Mouse (Mus musculus): Measurements from ENCODE around the gene Odf2l. TPM values are rescaled to one million over a fixed set of nuclear protein-coding genes. Genes with fewer than 3 reads are reported as not detected.
A peak's percentile ranks its signal among the peaks of the same experiment; 100 is the strongest.

The Odf2l gene
- total RNA-seq (2015; ENCODE audit: low replicate concordance) (25.6 and 33.1 TPM in 2 replicates), total RNA-seq (2017; ENCODE audit: low replicate concordance) (29.3 and 33.0 TPM in 2 replicates)

GRCm38 (mm10) chr3:145118254-145119001 lies at the start of gene Odf2l:
Odf2l (plus strand) TSS chr3:145118588.
- ATAC-seq (replicated peaks; ENCODE audit: low FRiP score, poor library complexity, severe bottlenecking), result peak; percentile 99

GRCm38 (mm10) chr3:145068964-145069363 lies 49.4 kb upstream of the Odf2l start:
- ATAC-seq (replicated peaks; ENCODE audit: low FRiP score, poor library complexity, severe bottlenecking), result no peak

DNA sequence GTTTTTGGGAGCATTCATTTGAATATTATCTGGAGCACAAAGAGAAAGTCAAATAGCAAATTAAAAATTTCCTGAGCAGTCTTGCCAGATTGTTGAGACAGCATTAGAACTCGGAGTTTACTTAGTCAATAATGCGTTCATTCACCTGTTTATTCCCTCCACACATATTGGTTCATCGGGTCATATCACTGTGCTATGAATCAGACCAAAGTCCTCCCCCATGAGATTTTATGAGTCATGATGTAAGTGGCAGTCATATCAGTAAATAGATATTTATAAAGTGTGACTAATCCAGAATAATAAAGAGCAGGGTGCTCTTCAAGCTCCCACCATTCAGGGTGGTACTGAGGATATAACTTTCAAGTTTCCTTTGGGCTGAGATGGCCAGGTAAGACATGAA lies 46.0 kb upstream of the Odf2l start:
- ATAC-seq (replicated peaks; ENCODE audit: low FRiP score, poor library complexity, severe bottlenecking), result no peak

DNA sequence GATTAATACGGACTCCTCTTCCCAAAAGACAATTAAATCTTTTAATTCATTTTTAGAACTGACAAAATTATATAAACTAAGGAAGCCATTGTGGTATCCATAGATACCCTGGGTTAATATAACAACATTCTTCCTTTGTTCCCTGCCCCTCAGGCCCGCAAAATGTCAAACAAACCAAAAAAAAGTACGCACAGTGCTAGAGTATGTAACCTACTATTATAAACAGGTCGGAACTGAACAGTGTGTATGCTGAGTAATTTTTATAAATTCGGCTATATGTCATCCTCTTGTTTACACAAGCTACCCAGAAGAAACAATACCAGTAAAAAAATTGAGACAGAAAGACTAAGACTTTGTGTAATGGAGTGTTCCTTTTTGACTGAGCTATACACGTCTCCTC lies 40.0 kb upstream of the Odf2l start:
- ATAC-seq (replicated peaks; ENCODE audit: low FRiP score, poor library complexity, severe bottlenecking), result no peak

- no peak for ATAC-seq (replicated peaks; ENCODE audit: low FRiP score, poor library complexity, severe bottlenecking)
These were observed 37.5 kb upstream of the Odf2l start for GRCm38 (mm10) chr3:145080904-145081303.

GRCm38 (mm10) chr3:145083081-145083480 lies 35.3 kb upstream of the Odf2l start:
- no peak for ATAC-seq (replicated peaks; ENCODE audit: low FRiP score, poor library complexity, severe bottlenecking)

DNA sequence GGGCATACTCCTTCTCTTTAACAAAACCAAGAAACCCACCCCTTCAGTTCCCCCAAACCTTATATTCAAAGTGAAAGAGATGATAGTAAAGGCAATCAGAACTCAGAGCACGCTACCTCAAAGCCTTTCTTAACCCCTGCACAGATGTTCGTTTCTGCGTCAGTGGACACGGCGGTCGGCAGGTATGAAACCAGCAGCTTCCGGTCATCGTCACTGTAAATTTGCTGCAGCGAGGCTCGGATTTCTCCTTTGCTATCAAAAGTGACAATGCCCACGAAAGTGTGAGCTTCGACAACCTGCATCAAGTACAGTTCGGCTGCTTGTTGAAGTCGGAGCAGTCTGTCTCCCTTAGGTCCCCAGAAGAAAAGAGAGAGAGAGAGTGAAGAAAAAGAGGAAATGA lies 32.2 kb upstream of the Odf2l start:
- ATAC-seq (replicated peaks; ENCODE audit: low FRiP score, poor library complexity, severe bottlenecking), result no peak

- ATAC-seq (replicated peaks; ENCODE audit: low FRiP score, poor library complexity, severe bottlenecking), result no peak
These were observed 30.4 kb upstream of the Odf2l start for GRCm38 (mm10) chr3:145087857-145088598.

- no peak for ATAC-seq (replicated peaks; ENCODE audit: low FRiP score, poor library complexity, severe bottlenecking)
These were observed 19.1 kb upstream of the Odf2l start, which contains the start of gene Clca2 for GRCm38 (mm10) chr3:145099291-145099690. Clca2 (minus strand) TSS chr3:145099443.

DNA sequence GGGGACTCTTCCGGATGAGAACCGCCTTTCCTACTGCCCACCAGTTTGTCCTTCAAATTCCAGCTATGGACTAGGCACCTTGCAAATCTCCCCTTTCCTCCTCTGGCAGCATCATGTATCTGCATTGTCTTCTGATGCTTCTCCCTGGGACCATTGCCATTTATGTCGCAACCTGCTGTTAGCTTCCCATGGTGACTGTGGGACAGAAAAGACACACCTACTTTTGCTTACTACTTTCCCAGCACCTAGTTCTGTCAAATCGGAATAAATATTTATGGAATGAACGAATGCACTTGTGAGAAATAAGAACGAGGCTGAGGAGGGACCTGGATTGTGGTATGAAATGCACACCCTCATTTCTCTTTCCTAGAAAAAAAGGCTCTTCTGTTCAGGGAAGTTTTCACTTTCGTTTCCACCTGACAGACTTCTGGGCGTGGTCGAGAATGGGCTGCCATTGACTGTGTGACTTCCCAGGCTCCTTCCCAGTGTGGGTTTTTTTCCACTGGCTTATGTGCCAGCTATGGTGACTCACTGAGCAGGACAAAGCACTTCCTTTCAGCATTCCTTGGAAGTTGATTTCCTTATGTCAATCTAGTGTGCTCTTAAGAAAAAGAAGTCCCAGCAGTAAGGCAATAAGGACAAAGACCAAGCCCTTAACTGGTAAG lies 16.4 kb upstream of the Odf2l start:
- no peak for ATAC-seq (replicated peaks; ENCODE audit: low FRiP score, poor library complexity, severe bottlenecking)

DNA sequence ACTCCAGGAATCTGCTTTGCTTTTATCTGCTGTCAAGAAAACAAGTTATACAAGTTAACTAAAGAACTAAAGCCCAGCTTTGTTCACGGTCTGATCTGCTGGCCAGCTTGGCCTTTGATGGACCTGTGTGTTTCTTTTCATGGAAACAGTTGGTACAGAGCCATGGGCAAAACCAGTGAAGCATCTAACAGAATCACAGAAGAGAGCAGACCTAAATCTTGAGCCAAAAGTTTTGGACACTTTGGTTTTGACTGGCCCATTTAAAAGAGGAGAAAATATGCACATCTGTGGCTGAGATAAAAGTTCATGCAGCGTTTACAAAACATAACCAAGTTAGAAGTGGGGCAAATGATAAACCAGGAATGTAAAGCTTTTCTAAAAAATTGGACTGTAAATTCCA lies 15.1 kb upstream of the Odf2l start:
- ATAC-seq (replicated peaks; ENCODE audit: low FRiP score, poor library complexity, severe bottlenecking), result no peak

GRCm38 (mm10) chr3:145103770-145104169 lies 14.6 kb upstream of the Odf2l start:
- no peak for ATAC-seq (replicated peaks; ENCODE audit: low FRiP score, poor library complexity, severe bottlenecking)

DNA sequence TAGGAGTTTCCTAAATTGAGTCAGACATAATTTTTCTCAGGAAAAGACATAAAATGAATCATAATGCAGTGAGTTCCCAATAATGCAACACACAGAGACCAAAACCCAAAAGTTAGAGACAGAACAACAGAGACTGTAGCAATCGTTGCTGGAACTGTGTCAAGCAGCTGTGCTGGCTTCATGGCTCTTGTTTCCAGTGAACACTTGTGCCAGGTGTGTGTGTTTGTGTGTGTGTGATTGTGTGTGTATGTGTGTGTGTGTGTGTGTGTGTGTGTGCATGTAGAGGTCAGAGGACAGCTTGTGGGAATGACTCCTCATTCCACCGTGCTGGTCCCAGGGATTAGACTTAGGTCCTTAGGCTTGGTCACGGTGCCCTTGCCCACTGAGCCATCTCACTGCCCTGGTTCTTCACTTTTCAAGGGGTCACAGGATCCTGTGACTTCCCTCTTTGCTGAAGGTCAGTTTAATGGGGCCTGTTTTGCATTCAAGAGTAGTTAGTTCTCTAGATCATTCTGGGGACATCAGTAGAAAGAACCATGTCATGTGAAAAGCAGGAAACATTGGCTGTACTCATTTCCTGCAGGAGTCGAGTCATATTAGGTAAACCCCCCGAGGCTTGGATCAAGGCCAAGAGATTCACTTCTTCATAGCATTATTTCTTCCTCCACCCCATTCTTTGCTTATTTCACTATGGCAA lies 13.2 kb upstream of the Odf2l start:
- no peak for ATAC-seq (replicated peaks; ENCODE audit: low FRiP score, poor library complexity, severe bottlenecking)

GRCm38 (mm10) chr3:145105773-145106504 lies 12.4 kb upstream of the Odf2l start:
- ATAC-seq (replicated peaks; ENCODE audit: low FRiP score, poor library complexity, severe bottlenecking), result no peak

- ATAC-seq (replicated peaks; ENCODE audit: low FRiP score, poor library complexity, severe bottlenecking), result no peak
These were observed 3.2 kb upstream of the Odf2l start for GRCm38 (mm10) chr3:145115169-145115568.

DNA sequence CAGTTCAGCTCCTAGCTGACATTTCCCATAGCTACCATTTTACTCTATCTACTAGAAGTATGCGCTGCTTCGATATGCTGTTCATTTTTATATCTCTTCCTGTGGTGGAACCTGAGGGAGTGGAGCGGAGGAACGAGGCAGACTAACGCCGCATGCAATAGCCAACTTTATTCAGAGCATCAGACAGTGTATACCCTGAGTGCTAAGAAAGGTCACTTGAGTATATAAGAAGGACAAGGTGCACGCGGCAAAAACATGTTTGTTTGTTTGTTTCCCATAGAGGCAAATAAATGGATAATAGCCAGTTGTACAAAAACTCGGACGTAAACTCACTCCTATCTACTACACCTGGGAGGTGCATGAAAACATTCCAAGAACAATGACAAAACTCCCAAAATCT lies 751 bp upstream of the Odf2l start:
- ATAC-seq (replicated peaks; ENCODE audit: low FRiP score, poor library complexity, severe bottlenecking), result no peak

DNA sequence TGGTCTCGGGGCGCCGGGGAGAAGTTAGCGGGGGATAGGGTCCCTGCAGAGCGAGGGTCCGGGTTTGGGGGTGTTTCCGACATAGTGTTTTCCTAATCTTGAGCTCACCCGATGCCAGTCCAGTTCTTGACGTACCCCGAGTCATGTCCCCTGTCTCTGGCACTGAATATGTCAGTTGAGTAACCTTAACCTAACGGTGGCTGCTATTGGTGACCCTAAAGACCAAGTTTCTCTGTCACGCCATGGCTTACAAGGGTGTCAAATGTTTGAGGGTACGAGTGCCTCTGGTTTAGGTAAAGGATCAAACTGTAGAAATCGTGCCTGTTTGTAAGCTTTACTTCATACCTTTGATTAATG lies 592 bp downstream of the Odf2l start:
- peak; percentile 16; the same call in 1 of the 2 replicates for ATAC-seq (replicated peaks; ENCODE audit: low FRiP score, poor library complexity, severe bottlenecking)

DNA sequence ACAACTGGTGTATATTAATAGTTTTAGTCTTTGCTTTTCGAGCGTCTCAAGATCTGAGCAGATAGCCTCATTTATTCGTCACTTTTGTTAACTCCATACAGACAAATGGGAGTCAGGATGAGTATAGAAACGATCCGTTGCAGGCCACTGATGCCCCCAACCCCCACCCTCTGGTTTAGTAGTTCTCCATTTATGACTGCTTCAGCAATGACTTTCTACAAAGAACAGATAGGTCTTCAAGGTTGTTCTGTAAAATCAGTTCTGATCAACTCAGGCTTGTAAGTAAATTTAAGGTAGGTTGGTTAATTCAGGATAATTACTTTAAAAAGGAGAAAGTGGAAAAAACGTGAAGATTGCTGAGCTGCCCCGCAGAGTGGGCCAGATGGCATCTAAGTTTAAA lies 1.0 kb downstream of the Odf2l start:
- ATAC-seq (replicated peaks; ENCODE audit: low FRiP score, poor library complexity, severe bottlenecking), result no peak

- no peak for ATAC-seq (replicated peaks; ENCODE audit: low FRiP score, poor library complexity, severe bottlenecking)
These were observed 8.2 kb downstream of the Odf2l start for GRCm38 (mm10) chr3:145126618-145127017.

All from erythroid progenitor cell, adult 5-6 weeks (primary cell).